Mouse (Mus musculus) embryonic fibroblast, embryonic 13.5 days (primary cell): ENCODE measurements at regions not wholly inside any gene's neighbourhood (a gene's known extent, or its start where the extent isn't known, plus 50 kb on each side); places are given as distances from the start of the nearest gene placed in this dataset.

Experiments
- CTCF ChIP-seq: IDR thresholded peaks from 2 replicates; pipeline ENCODE4 v1.5.1; 2011; ENCODE audit warnings: mild to moderate bottlenecking, control low read depth, low read length, moderate library complexity, borderline replicate concordance; ENCODE audit not compliant: insufficient read depth
- POLR2A ChIP-seq: IDR thresholded peaks from 2 replicates; pipeline ENCODE4 v1.6.1; 2011; ENCODE audit warnings: low read depth, mild to moderate bottlenecking, control low read depth, low read length, moderate library complexity

DNA sequence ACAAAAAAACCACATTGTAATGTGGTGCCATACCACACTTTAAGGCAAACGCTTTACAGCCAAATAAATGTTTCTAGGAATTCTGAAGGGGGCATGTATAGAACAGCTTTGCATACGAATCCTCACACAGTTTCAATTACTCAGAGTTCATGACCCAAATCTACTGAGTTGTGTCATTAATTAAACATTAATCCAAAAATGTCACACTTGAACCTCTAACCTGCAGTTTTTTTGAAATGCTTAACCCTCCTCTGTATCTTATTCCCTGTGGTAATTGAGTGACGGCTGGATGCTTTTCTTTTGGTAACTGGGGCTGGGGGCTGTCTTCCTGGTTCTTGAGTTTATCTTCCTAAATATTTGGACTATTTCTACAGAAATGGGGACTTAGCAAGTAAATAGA lies 181.3 kb upstream of the Rfx3 start:
- no peak for TF ChIP-seq CTCF
- no peak for TF ChIP-seq POLR2A
